Mouse (Mus musculus) megakaryocyte, embryonic 14.5 days (primary cell): ENCODE results near the gene Hpse.

Source experiments
- FLI1 ChIP-seq: IDR thresholded peaks from 2 replicates; pipeline ENCODE4 v1.6.1; 2012; ENCODE audit warnings: low read length, inconsistent platforms, mixed read lengths
- GATA1 ChIP-seq: IDR thresholded peaks from 3 replicates; pipeline ENCODE4 v1.6.1; 2012; ENCODE audit warnings: mixed read lengths, low read length, inconsistent platforms, borderline replicate concordance

- TF ChIP-seq GATA1 = no peak
- no peak for TF ChIP-seq FLI1
These were observed 47.1 kb downstream of the Hpse start for GRCm38 (mm10) chr5:100672403-100672802.
